Mouse (Mus musculus) MEL (cell line): Measurements from ENCODE around the gene Rab14. TPM values are rescaled to one million over a fixed set of nuclear protein-coding genes. Genes with fewer than 3 reads are reported as not detected.

Source experiments
- DNase-seq: peaks from one replicate; pipeline ENCODE4 v3.0.0; 2011; ENCODE audit warnings: low read depth, low spot score
- H3K27ac ChIP-seq: 2 replicates; pipeline ENCODE4 v1.5.1; 2012; ENCODE audit warnings: low read depth, mild to moderate bottlenecking, control low read depth, low read length, moderate library complexity; ENCODE audit not compliant: control insufficient read depth
- H3K27me3 ChIP-seq, 2 experiments: fragments of 150-350 bp in 1 of 2; sonication (generic) in 1 of 2; 2 replicates each; pipeline ENCODE4 v1.6.1; 2012; ENCODE audit warnings: low read length in 2 of 2, mild to moderate bottlenecking in 2 of 2, improper control_type of control experiment in 1 of 2, moderate library complexity in 1 of 2; ENCODE audit not compliant: insufficient read depth in 2 of 2, control insufficient read depth in 1 of 2
- H3K36me3 ChIP-seq, 2 experiments: 2 replicates each; pipeline ENCODE4 v1.6.1; 2012 to 2014; ENCODE audit warnings: low read length in 2 of 2, improper control_type of control experiment in 1 of 2, inconsistent platforms in 1 of 2, mild to moderate bottlenecking in 1 of 2; ENCODE audit not compliant: insufficient read depth in 2 of 2, control insufficient read depth in 1 of 2
- H3K4me1 ChIP-seq, 2 experiments: fragments of 150-350 bp in 1 of 2; sonication (generic) in 1 of 2; 2 replicates each; pipeline ENCODE4 v1.6.1; 2012; ENCODE audit warnings: low read length in 2 of 2, improper control_type of control experiment in 1 of 2, mild to moderate bottlenecking in 1 of 2; ENCODE audit not compliant: insufficient read depth in 2 of 2, control insufficient read depth in 1 of 2
- H3K4me3 ChIP-seq, 2 experiments: fragments of 150-350 bp in 1 of 2; sonication (generic) in 1 of 2; 2 replicates each; pipeline ENCODE4 v1.5.1; 2012; ENCODE audit warnings: low read depth in 2 of 2, low read length in 2 of 2, mild to moderate bottlenecking in 2 of 2, moderate library complexity in 2 of 2, control low read depth in 1 of 2, improper control_type of control experiment in 1 of 2; ENCODE audit not compliant: control insufficient read depth in 1 of 2, insufficient read depth in 1 of 2
- H3K79me2 ChIP-seq: 2 replicates; pipeline ENCODE4 v1.6.1; 2012; ENCODE audit warnings: mild to moderate bottlenecking, low read length, moderate library complexity; ENCODE audit not compliant: control insufficient read depth, poor library complexity, insufficient read depth
- H3K9ac ChIP-seq: 2 replicates; pipeline ENCODE4 v1.6.1; 2012; ENCODE audit warnings: low read depth, mild to moderate bottlenecking, control low read depth, low read length, moderate library complexity; ENCODE audit not compliant: control insufficient read depth, poor library complexity, severe bottlenecking
- H3K9me3 ChIP-seq: fragments of 150-350 bp; sonication (generic); replicated peaks from 2 replicates; pipeline ENCODE4 v1.6.1; 2012; ENCODE audit warnings: mild to moderate bottlenecking, low read length, improper control_type of control experiment, moderate library complexity; ENCODE audit not compliant: insufficient read depth
- CTCF ChIP-seq, 3 experiments: IDR thresholded peaks in 2 of 3; conservative IDR thresholded peaks in 1 of 3; 2 replicates each; pipeline ENCODE4 v1.5.1; 2011 to 2012; ENCODE audit warnings: low read length in 3 of 3, low read depth in 2 of 3, mild to moderate bottlenecking in 2 of 3, improper control_type of control experiment in 1 of 3, inconsistent platforms in 1 of 3, mixed read lengths in 1 of 3, moderate library complexity in 1 of 3; ENCODE audit not compliant: control insufficient read depth in 1 of 3, insufficient read depth in 1 of 3, poor library complexity in 1 of 3, severe bottlenecking in 1 of 3
- ELF1 ChIP-seq: IDR thresholded peaks from 2 replicates; pipeline ENCODE4 v1.6.1; 2014; ENCODE audit warnings: low read depth, mild to moderate bottlenecking, inconsistent platforms, low read length, improper control_type of control experiment, moderate library complexity
- EP300 ChIP-seq, 2 experiments: IDR thresholded peaks; 2 replicates each; pipeline ENCODE4 v1.6.1; 2011; ENCODE audit warnings: improper control_type of control experiment in 2 of 2, low read length in 2 of 2, low read depth in 1 of 2, mild to moderate bottlenecking in 1 of 2
- ETS1 ChIP-seq: IDR thresholded peaks from 2 replicates; pipeline ENCODE4 v1.6.1; 2012; ENCODE audit warnings: low read depth, mild to moderate bottlenecking, inconsistent platforms, low read length, improper control_type of control experiment, moderate library complexity
- GATA1 ChIP-seq: IDR thresholded peaks from 2 replicates; pipeline ENCODE4 v1.6.1; 2011; ENCODE audit warnings: low read depth, low read length, improper control_type of control experiment
- JUND ChIP-seq: IDR thresholded peaks from 2 replicates; pipeline ENCODE4 v1.6.1; 2011; ENCODE audit warnings: low read depth, mild to moderate bottlenecking, improper control_type of control experiment, low read length
- KAT2A ChIP-seq: conservative IDR thresholded peaks from 2 replicates; pipeline ENCODE4 v1.6.1; 2012; ENCODE audit warnings: low read depth, low read length, improper control_type of control experiment, inconsistent platforms
- MAFK ChIP-seq: IDR thresholded peaks from 2 replicates; pipeline ENCODE4 v1.6.1; 2011; ENCODE audit warnings: low read depth, mild to moderate bottlenecking, low read length, improper control_type of control experiment, borderline replicate concordance
- MAZ ChIP-seq: IDR thresholded peaks from 2 replicates; pipeline ENCODE4 v1.6.1; 2012; ENCODE audit warnings: low read depth, mild to moderate bottlenecking, inconsistent platforms, low read length, improper control_type of control experiment
- MEF2A ChIP-seq: IDR thresholded peaks from 2 replicates; pipeline ENCODE4 v1.6.1; 2014; ENCODE audit warnings: low read depth, mild to moderate bottlenecking, inconsistent platforms, low read length, improper control_type of control experiment; ENCODE audit not compliant: poor library complexity, insufficient replicate concordance, severe bottlenecking; ENCODE audit errors: extremely low read depth
- MYB ChIP-seq: IDR thresholded peaks from 2 replicates; pipeline ENCODE4 v1.6.1; 2011; ENCODE audit warnings: mild to moderate bottlenecking, low read depth, low read length, improper control_type of control experiment
- MYC ChIP-seq: IDR thresholded peaks from 2 replicates; pipeline ENCODE4 v1.6.1; 2011; ENCODE audit warnings: low read depth, mild to moderate bottlenecking, low read length, improper control_type of control experiment, moderate library complexity
- NELFE ChIP-seq: IDR thresholded peaks from 2 replicates; pipeline ENCODE4 v1.6.1; 2011; ENCODE audit warnings: low read depth, low read length, improper control_type of control experiment
- POLR2AphosphoS5 ChIP-seq: IDR thresholded peaks from 2 replicates; pipeline ENCODE4 v1.6.1; 2012; ENCODE audit warnings: low read depth, borderline replicate concordance, mild to moderate bottlenecking, inconsistent platforms, low read length, moderate library complexity, mixed read lengths
- TAL1 ChIP-seq: IDR thresholded peaks from 2 replicates; pipeline ENCODE4 v1.6.1; 2012; ENCODE audit warnings: mild to moderate bottlenecking, inconsistent platforms, low read length, moderate library complexity, mixed read lengths
- TBP ChIP-seq: IDR thresholded peaks from 2 replicates; pipeline ENCODE4 v1.8.0; 2011; ENCODE audit warnings: low read depth, low read length, improper control_type of control experiment
- UBTF ChIP-seq: IDR thresholded peaks from 2 replicates; pipeline ENCODE4 v1.6.1; 2012; ENCODE audit warnings: low read depth, mild to moderate bottlenecking, inconsistent platforms, low read length, improper control_type of control experiment, moderate library complexity, borderline replicate concordance; ENCODE audit not compliant: insufficient read depth
- USF1 ChIP-seq: IDR thresholded peaks from 2 replicates; pipeline ENCODE4 v1.6.1; 2014; ENCODE audit warnings: low read depth, mild to moderate bottlenecking, inconsistent platforms, low read length, improper control_type of control experiment, moderate library complexity
- USF2 ChIP-seq, 2 experiments: IDR thresholded peaks; 2 replicates each; pipeline ENCODE4 v1.6.1; 2011 to 2012; ENCODE audit warnings: improper control_type of control experiment in 2 of 2, low read length in 2 of 2, borderline replicate concordance in 1 of 2, inconsistent platforms in 1 of 2, low read depth in 1 of 2, mild to moderate bottlenecking in 1 of 2; ENCODE audit not compliant: insufficient read depth in 1 of 2
- ZKSCAN1 ChIP-seq: IDR thresholded peaks from 2 replicates; pipeline ENCODE4 v1.6.1; 2012; ENCODE audit warnings: low read depth, mild to moderate bottlenecking, inconsistent platforms, low read length, improper control_type of control experiment, moderate library complexity
- ZMIZ1 ChIP-seq: IDR thresholded peaks from 2 replicates; pipeline ENCODE4 v1.6.1; 2012; ENCODE audit warnings: low read depth, mild to moderate bottlenecking, inconsistent platforms, low read length, improper control_type of control experiment, moderate library complexity
- ZNF384 ChIP-seq: IDR thresholded peaks from 2 replicates; pipeline ENCODE4 v1.6.1; 2012; ENCODE audit warnings: low read depth, mild to moderate bottlenecking, inconsistent platforms, low read length, improper control_type of control experiment
- polyA plus RNA-seq, 2 experiments: library from polyadenylated mRNA; stranded (reverse) in 1 of 2; unstranded in 1 of 2; fragments of >175 nt in 1 of 2; fragments of >200 nt in 1 of 2; gene quantifications; 2 replicates each; pipeline versions ENCODE4 v1.2.1 to v1.2.4; 2012; ENCODE audit warnings: low replicate concordance in 2 of 2, low read depth in 1 of 2; ENCODE audit not compliant: insufficient read length in 2 of 2, insufficient read depth in 1 of 2, missing spikeins in 1 of 2
- total RNA-seq: library from RNA; depleted of rRNA; stranded (reverse); fragments of 300-350 nt; gene quantifications from 2 replicates; pipeline ENCODE4 v1.2.3, GENCODE M21; 2012

Rab14 gene
- total and polyA plus RNA-seq, 3 experiments, result 28.1 to 81.6 (median 78.1) TPM

GRCm38 (mm10) chr2:35232595-35233445, 31.9 kb upstream of the Rab14 start:
- H3K36me3 ChIP-seq, result peaks cover 0 to 11% of the 10 kb centered on the region in 2 experiments; a peak in 2 of 4 replicates
- no peak for DNase-seq
- H3K27me3 ChIP-seq, result peaks cover 4 to 6% of the 10 kb centered on the region in 2 experiments
- no peak overlapping the region for H3K4me3 ChIP-seq
- no peaks in the 10 kb centered on the region for H3K9me3 ChIP-seq
- TF ChIP-seq MAFK, result no peak
- no peak for TF ChIP-seq UBTF
- TF ChIP-seq ELF1, result no peak
- TF ChIP-seq TAL1, result no peak
- no peak for TF ChIP-seq ETS1
- no peak for TF ChIP-seq KAT2A
- TF ChIP-seq TBP, result no peak
- TF ChIP-seq MAZ, result no peak
- no peak for TF ChIP-seq MYB
- TF ChIP-seq POLR2AphosphoS5, result no peak
- peaks cover 0 to 16% of the 10 kb centered on the region in 2 experiments; a peak in 2 of 4 replicates for H3K4me1 ChIP-seq
- H3K9ac ChIP-seq, result no peak overlapping the region
- H3K79me2 ChIP-seq, result no peaks in the 10 kb centered on the region
- no peak overlapping the region for H3K27ac ChIP-seq

GRCm38 (mm10) chr2:35231871-35232270, 31.0 kb upstream of the Rab14 start:
- H3K4me1 ChIP-seq, result peaks cover 0 to 16% of the 10 kb centered on the region in 2 experiments; a peak in 2 of 4 replicates
- TF ChIP-seq GATA1 (peak; percentile 63; the same call in 1 of the 2 replicates), MAFK (no peak), TAL1 (peak; percentile 17; the same call in 1 of the 2 replicates), ZMIZ1 (no peak), ZKSCAN1 (no peak), MYC (no peak), ETS1 (peak; percentile 80), USF1 (no peak), USF2 (IDR thresholded peaks at IDR 0.05; ENCODE audit: borderline replicate concordance in 1 of 2, insufficient read depth in 1 of 2, low read depth in 1 of 2, low read length in 2 of 2) (no peak), ZNF384 (0 out of 2 replicates have a peak, but pooled peaks have one; percentile 37), NELFE (no peak), CTCF (IDR thresholded peaks at IDR 0.05 in 2 of 3, conservative IDR thresholded peaks at IDR 0.05 in 1 of 3; ENCODE audit: control insufficient read depth in 1 of 3, insufficient read depth in 1 of 3, low read depth in 2 of 3, low read length in 3 of 3, poor library complexity in 1 of 3, severe bottlenecking in 1 of 3) (no peak), MEF2A (no peak), EP300 (IDR thresholded peaks at IDR 0.05; ENCODE audit: low read depth in 1 of 2, low read length in 2 of 2) (peak; percentile 21 to 29; a peak in 2 of 4 replicates), JUND (no peak)

More at GRCm38 (mm10) chr2:35231871-35232270, 31.0 kb upstream of the Rab14 start:
- Histone ChIP-seq H3K36me3 (peaks cover 0 to 11% of the 10 kb centered on the region in 2 experiments; a peak in 2 of 4 replicates), H3K27ac (no peak overlapping the region), H3K4me3 (no peak overlapping the region), H3K9me3 (no peaks in the 10 kb centered on the region), H3K27me3 (peaks cover 4 to 7% of the 10 kb centered on the region in 2 experiments), H3K79me2 (no peaks in the 10 kb centered on the region), H3K9ac (no peak overlapping the region)
- DNase-seq, result peak; percentile 75
